Mouse (Mus musculus) hindbrain, embryonic 10.5 days (tissue): ENCODE measurements at regions not wholly inside any gene's neighbourhood (a gene's known extent, or its start where the extent isn't known, plus 50 kb on each side); places are given as distances from the start of the nearest gene placed in this dataset.

Experiments used
- DNase-seq: peaks from one replicate; pipeline ENCODE4 v3.0.0-alpha.2; 2017; ENCODE audit warnings: low spot score
- H3K27ac ChIP-seq: fragments of 300-500 bp; sonication (generic); 2 replicates; pipeline ENCODE4 v1.5.1; 2016; ENCODE audit warnings: mild to moderate bottlenecking, moderate library complexity
- H3K27me3 ChIP-seq: fragments of 300-500 bp; sonication (generic); 2 replicates; pipeline ENCODE4 v1.6.1; 2016; ENCODE audit warnings: mild to moderate bottlenecking; ENCODE audit not compliant: poor library complexity, insufficient read depth, severe bottlenecking
- H3K36me3 ChIP-seq: fragments of 300-500 bp; sonication (generic); 2 replicates; pipeline ENCODE4 v1.6.1; 2016; ENCODE audit warnings: mild to moderate bottlenecking, moderate library complexity
- H3K4me1 ChIP-seq: fragments of 300-500 bp; sonication (generic); replicated peaks from 2 replicates; pipeline ENCODE4 v1.6.1; 2016; ENCODE audit warnings: mild to moderate bottlenecking
- H3K4me3 ChIP-seq: fragments of 300-500 bp; sonication (generic); 2 replicates; pipeline ENCODE4 v1.5.1; 2016; ENCODE audit warnings: mild to moderate bottlenecking, moderate library complexity
- H3K9me3 ChIP-seq: fragments of 300-500 bp; sonication (generic); 2 replicates; pipeline ENCODE4 v1.6.1; 2016; ENCODE audit warnings: mild to moderate bottlenecking, moderate library complexity
- WGBS: fragments of 180-500 bp; shearing (Covaris S2); methylation state at CpG from one replicate; pipeline ENCODE4 v1.1.7; 2016; 5-methylcytosine and 5-hydroxymethylcytosine counted together

- Histone ChIP-seq H3K27ac (no peak overlapping the region), H3K9me3 (no peaks in the 10 kb centered on the region), H3K27me3 (no peaks in the 10 kb centered on the region), H3K4me3 (no peak overlapping the region), H3K4me1 (0 out of 2 replicates have a peak, but pooled peaks cover 2% of the 10 kb centered on the region), H3K36me3 (no peaks in the 10 kb centered on the region)
- 100% methylated on average over 1 of the region's 1 CpGs for WGBS
- no peak for DNase-seq
These were observed 69.8 kb downstream of the Gm21750 start for GRCm38 (mm10) chr14:73730796-73731195.

DNA sequence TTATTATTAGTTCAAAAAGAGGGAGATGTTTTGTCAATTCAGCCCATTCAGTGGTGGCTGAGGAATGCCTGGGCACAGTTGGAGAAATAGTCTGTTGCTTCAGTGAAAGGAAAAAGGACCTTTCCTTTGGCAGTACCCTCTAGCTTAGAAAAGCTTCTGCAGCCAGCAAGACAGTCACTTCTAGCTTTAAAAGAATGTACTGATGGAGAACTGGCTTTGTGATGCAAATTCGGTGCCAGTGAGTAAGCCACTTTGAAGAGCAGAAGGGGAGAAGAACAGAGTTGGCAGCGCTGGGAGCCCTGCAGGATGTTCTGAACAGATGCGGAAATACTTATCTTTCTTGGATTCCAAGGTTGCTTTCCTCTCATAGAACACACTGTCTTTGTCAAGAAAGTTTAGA lies 71.1 kb downstream of the Gm21750 start:
- 38% methylated on average over 3 of the region's 3 CpGs for whole genome bisulfite sequencing
- no peaks in the 10 kb centered on the region for H3K9me3 ChIP-seq
- no peak overlapping the region for H3K4me3 ChIP-seq
- H3K36me3 ChIP-seq = no peaks in the 10 kb centered on the region
- no peaks in the 10 kb centered on the region for H3K27me3 ChIP-seq
- H3K27ac ChIP-seq = no peak overlapping the region
- H3K4me1 ChIP-seq = 0 out of 2 replicates have a peak, but pooled peaks cover 2% of the 10 kb centered on the region
- no peak for DNase-seq

GRCm38 (mm10) chr14:73750790-73751189 lies 89.8 kb downstream of the Gm21750 start:
- Histone ChIP-seq H3K27ac (no peak overlapping the region), H3K36me3 (no peaks in the 10 kb centered on the region), H3K9me3 (no peaks in the 10 kb centered on the region), H3K4me1 (no peaks in the 10 kb centered on the region), H3K4me3 (no peak overlapping the region), H3K27me3 (no peaks in the 10 kb centered on the region)
- DNase-seq = no peak
- WGBS = 82% methylated on average over 6 of the region's 6 CpGs

- Histone ChIP-seq H3K9me3 (no peaks in the 10 kb centered on the region), H3K4me1 (no peaks in the 10 kb centered on the region), H3K27ac (no peak overlapping the region), H3K36me3 (no peaks in the 10 kb centered on the region), H3K27me3 (no peaks in the 10 kb centered on the region), H3K4me3 (no peak overlapping the region)
- WGBS = 71% methylated on average over 1 of the region's 1 CpGs
- DNase-seq = no peak
These were observed 99.0 kb downstream of the Gm21750 start for GRCm38 (mm10) chr14:73759986-73760385.

- H3K36me3 ChIP-seq = no peaks in the 10 kb centered on the region
- WGBS = 76% methylated on average over 3 of the region's 3 CpGs
- DNase-seq = no peak
- no peaks in the 10 kb centered on the region for H3K9me3 ChIP-seq
- no peaks in the 10 kb centered on the region for H3K4me1 ChIP-seq
- no peak overlapping the region for H3K4me3 ChIP-seq
- H3K27me3 ChIP-seq = no peaks in the 10 kb centered on the region
- H3K27ac ChIP-seq = no peak overlapping the region
These were observed 111.9 kb downstream of the Gm21750 start for GRCm38 (mm10) chr14:73772964-73773363.

DNA sequence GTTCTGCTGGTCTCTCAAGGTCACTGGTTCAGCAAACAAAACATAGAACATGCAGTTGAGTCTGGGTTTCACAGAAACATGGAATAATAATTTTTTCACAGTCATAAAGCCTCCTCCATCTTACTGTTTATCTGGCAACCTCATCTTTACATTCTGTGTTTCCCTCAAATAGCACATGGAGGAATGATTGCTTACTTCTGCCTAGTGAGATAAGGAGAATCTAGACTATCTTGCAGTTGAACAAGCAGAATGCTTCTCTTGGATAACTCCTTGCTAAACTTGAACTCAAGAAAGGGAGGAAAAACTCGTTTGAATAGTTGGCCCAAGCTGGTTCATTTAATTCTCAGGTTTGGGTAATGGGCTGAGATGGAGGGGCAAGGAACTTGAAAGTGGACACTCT lies 112.8 kb downstream of the Gm21750 start:
- Histone ChIP-seq H3K4me3 (no peak overlapping the region), H3K9me3 (no peaks in the 10 kb centered on the region), H3K27ac (no peak overlapping the region), H3K4me1 (no peaks in the 10 kb centered on the region), H3K36me3 (no peaks in the 10 kb centered on the region), H3K27me3 (no peaks in the 10 kb centered on the region)
- DNase-seq = no peak
- WGBS = 38% methylated on average over 1 of the region's 1 CpGs

- H3K4me3 ChIP-seq = no peak overlapping the region
- DNase-seq = peak; percentile 50
- H3K36me3 ChIP-seq = no peaks in the 10 kb centered on the region
- no peaks in the 10 kb centered on the region for H3K27me3 ChIP-seq
- no peak overlapping the region for H3K27ac ChIP-seq
- no peaks in the 10 kb centered on the region for H3K9me3 ChIP-seq
- 12% methylated on average over 1 of the region's 1 CpGs for WGBS
- no peaks in the 10 kb centered on the region for H3K4me1 ChIP-seq
These were observed 115.0 kb downstream of the Gm21750 start for GRCm38 (mm10) chr14:73776066-73776465.

DNA sequence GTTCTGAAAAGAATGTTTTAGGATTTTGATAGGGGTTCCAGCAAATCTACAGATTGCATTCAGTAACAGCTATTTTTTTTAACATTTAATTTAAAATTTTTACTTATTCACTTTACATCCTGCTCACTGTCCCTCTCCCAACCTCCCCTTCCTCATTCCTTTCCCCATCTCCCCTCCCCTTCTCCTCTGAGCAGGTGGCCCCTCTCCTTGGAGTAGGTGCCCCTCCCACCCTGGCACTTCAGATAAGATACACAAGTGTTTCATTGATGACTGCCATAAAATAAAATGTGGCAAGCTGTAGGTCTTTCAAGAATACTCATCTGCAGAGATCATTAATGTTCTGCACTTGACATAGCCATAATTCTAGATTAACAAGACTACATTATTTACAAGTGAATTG lies 146.1 kb downstream of the Gm21750 start:
- H3K9me3 ChIP-seq = no peaks in the 10 kb centered on the region
- DNase-seq = no peak
- H3K4me1 ChIP-seq = no peaks in the 10 kb centered on the region
- no peak overlapping the region for H3K4me3 ChIP-seq
- no peaks in the 10 kb centered on the region for H3K36me3 ChIP-seq
- no peaks in the 10 kb centered on the region for H3K27me3 ChIP-seq
- H3K27ac ChIP-seq = no peak overlapping the region

- WGBS = 79% methylated on average over 6 of the region's 6 CpGs
- Histone ChIP-seq H3K36me3 (no peaks in the 10 kb centered on the region), H3K27ac (no peak overlapping the region), H3K27me3 (no peaks in the 10 kb centered on the region), H3K4me1 (no peaks in the 10 kb centered on the region), H3K4me3 (no peak overlapping the region), H3K9me3 (no peaks in the 10 kb centered on the region)
- no peak for DNase-seq
These were observed 177.9 kb downstream of the Gm21750 start for GRCm38 (mm10) chr14:73838890-73839289.

GRCm38 (mm10) chr14:73861782-73862181 lies 200.8 kb downstream of the Gm21750 start:
- Histone ChIP-seq H3K9me3 (no peaks in the 10 kb centered on the region), H3K27me3 (no peaks in the 10 kb centered on the region), H3K4me3 (no peak overlapping the region), H3K4me1 (no peaks in the 10 kb centered on the region), H3K27ac (no peak overlapping the region), H3K36me3 (no peaks in the 10 kb centered on the region)
- DNase-seq = peak; percentile 3
- WGBS = 40% methylated on average over 2 of the region's 2 CpGs

DNA sequence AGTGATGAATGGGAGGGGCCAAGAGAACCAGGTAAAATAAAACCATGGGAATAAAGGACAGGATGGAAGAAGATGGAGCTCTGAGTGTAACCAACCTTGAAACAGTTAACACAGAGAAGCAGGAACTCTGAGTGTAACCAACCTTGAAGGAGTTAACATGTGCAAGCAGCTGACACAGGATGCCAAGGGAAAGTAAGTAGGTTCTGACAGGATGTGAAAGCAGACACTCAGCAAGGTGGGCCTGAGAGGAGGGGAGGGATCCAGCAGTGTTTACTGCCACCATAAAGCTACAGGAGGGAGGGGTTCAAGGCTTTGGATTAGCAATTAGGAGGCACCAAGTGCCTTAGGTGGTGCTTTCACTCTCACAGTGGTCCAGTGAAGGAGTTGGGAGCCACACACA lies 213.3 kb downstream of the Gm21750 start:
- H3K9me3 ChIP-seq = no peaks in the 10 kb centered on the region
- no peak for DNase-seq
- no peaks in the 10 kb centered on the region for H3K4me1 ChIP-seq
- no peaks in the 10 kb centered on the region for H3K36me3 ChIP-seq
- no peak overlapping the region for H3K27ac ChIP-seq
- H3K4me3 ChIP-seq = no peak overlapping the region
- no peaks in the 10 kb centered on the region for H3K27me3 ChIP-seq

DNA sequence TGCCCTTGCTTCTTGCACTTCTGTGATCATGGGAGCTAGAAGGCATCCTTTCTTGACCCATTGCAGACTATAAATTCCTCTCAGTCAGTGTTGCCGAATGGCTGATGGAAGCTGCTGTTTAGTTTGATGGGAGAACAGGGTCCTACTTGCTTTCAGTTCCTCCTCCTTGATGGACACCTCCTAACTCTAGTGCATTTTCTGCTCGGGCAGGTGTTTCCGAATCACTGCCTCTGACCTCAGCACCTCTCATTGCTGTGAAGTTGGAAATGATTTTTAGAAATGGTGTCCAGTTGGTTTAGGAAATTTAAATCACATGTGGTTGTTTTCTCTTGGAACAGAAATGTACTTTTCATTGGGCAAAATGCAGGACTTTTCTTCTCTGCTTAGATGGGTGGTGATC lies 214.9 kb downstream of the Gm21750 start:
- H3K4me1 ChIP-seq = no peaks in the 10 kb centered on the region
- no peaks in the 10 kb centered on the region for H3K36me3 ChIP-seq
- H3K9me3 ChIP-seq = no peaks in the 10 kb centered on the region
- no peak overlapping the region for H3K27ac ChIP-seq
- no peak overlapping the region for H3K4me3 ChIP-seq
- 89% methylated on average over 3 of the region's 3 CpGs for WGBS
- H3K27me3 ChIP-seq = no peaks in the 10 kb centered on the region
- DNase-seq = no peak

- Histone ChIP-seq H3K4me3 (no peak overlapping the region), H3K27me3 (no peaks in the 10 kb centered on the region), H3K27ac (no peak overlapping the region), H3K9me3 (no peaks in the 10 kb centered on the region), H3K36me3 (no peaks in the 10 kb centered on the region), H3K4me1 (no peaks in the 10 kb centered on the region)
- WGBS = 83% methylated on average over 1 of the region's 1 CpGs
- DNase-seq = no peak
These were observed 217.2 kb downstream of the Gm21750 start for GRCm38 (mm10) chr14:73878267-73878666.

- no peak for DNase-seq
- Histone ChIP-seq H3K4me1 (no peaks in the 10 kb centered on the region), H3K27me3 (no peaks in the 10 kb centered on the region), H3K4me3 (no peak overlapping the region), H3K9me3 (no peaks in the 10 kb centered on the region), H3K36me3 (no peaks in the 10 kb centered on the region), H3K27ac (no peak overlapping the region)
- 65% methylated on average over 3 of the region's 3 CpGs for WGBS
These were observed 217.9 kb downstream of the Gm21750 start for GRCm38 (mm10) chr14:73878866-73879419.
